Mouse (Mus musculus) heart, adult 2 months (tissue): ENCODE measurements around the gene Ermard. TPM values are rescaled to one million over a fixed set of nuclear protein-coding genes. Genes with fewer than 3 reads are reported as not detected.

Experiments used
- DNase-seq, 2 experiments: peaks; one replicate each; pipeline ENCODE4 v3.0.0; 2021
- H3K27ac ChIP-seq: fragments of 200-600 bp; 2 replicates; pipeline ENCODE4 v1.8.1; 2022
- H3K27me3 ChIP-seq: fragments of 200-500 bp; 2 replicates; pipeline ENCODE4 v1.6.1; 2012; ENCODE audit warnings: mild to moderate bottlenecking, low read length, inconsistent platforms, mixed read lengths; ENCODE audit not compliant: control insufficient read depth, insufficient read depth
- H3K36me3 ChIP-seq: fragments of 200-500 bp; 2 replicates; pipeline ENCODE4 v1.6.1; 2012; ENCODE audit warnings: low read length, inconsistent platforms; ENCODE audit not compliant: control insufficient read depth, insufficient read depth
- H3K4me1 ChIP-seq: fragments of 200-500 bp; 2 replicates; pipeline ENCODE4 v1.6.1; 2011; ENCODE audit warnings: low read length; ENCODE audit not compliant: control insufficient read depth, insufficient read depth
- H3K4me3 ChIP-seq: fragments of 200-600 bp; 2 replicates; pipeline ENCODE4 v1.8.1; 2022
- H3K79me2 ChIP-seq: fragments of 200-500 bp; replicated peaks from 2 replicates; pipeline ENCODE4 v1.6.1; 2012; ENCODE audit warnings: mild to moderate bottlenecking, inconsistent platforms, low read length, moderate library complexity, mixed read lengths; ENCODE audit not compliant: control insufficient read depth, insufficient read depth
- H3K9ac ChIP-seq: fragments of 200-500 bp; 2 replicates; pipeline ENCODE4 v1.6.1; 2012; ENCODE audit warnings: low read depth, mild to moderate bottlenecking, control low read depth, inconsistent platforms, low read length, mixed read lengths
- CTCF ChIP-seq: fragments of 200-600 bp; IDR thresholded peaks from 2 replicates; pipeline ENCODE4 v1.8.1; 2022; ENCODE audit warnings: antibody characterized with exemption, mild to moderate bottlenecking, moderate library complexity
- EP300 ChIP-seq: fragments of 200-500 bp; IDR thresholded peaks from 2 replicates; pipeline ENCODE4 v1.6.1; 2011; ENCODE audit warnings: low read depth, low read length, control low read depth; ENCODE audit not compliant: insufficient read depth
- POLR2A ChIP-seq: fragments of 200-500 bp; IDR thresholded peaks from 2 replicates; pipeline ENCODE4 v1.6.1; 2011; ENCODE audit warnings: mild to moderate bottlenecking, low read depth, low read length, control low read depth; ENCODE audit not compliant: insufficient read depth
- WGBS: fragments of 180-500 bp; shearing (Covaris S2); methylation state at CpG from one replicate; pipeline ENCODE4 v1.1.7; 2018; 5-methylcytosine and 5-hydroxymethylcytosine counted together
- intact Hi-C: fragments of 180-260 bp; cut with DNase I; formaldehyde crosslinking; loops from one replicate; pipeline ENCODE4 v1.15.1; 2025
- polyA plus RNA-seq: library from polyadenylated mRNA; depleted of rRNA; stranded (reverse); fragments of >200 nt; gene quantifications from 2 replicates; pipeline ENCODE4 v1.2.3, GENCODE M21; 2012
- total RNA-seq, 2 experiments: library from RNA; stranded (reverse); gene quantifications; 2 replicates each; pipeline ENCODE4 v1.2.3; 2021

The Ermard gene
- total and polyA plus RNA-seq, 3 experiments = 23.6 to 34.4 (median 25.8) TPM

- no peaks in the 10 kb centered on the region for H3K36me3 ChIP-seq
- no peak overlapping the region for H3K4me3 ChIP-seq
- H3K79me2 ChIP-seq = no peaks in the 10 kb centered on the region
- no peaks in the 10 kb centered on the region; the same call in 1 of the 2 replicates for H3K4me1 ChIP-seq
- H3K27me3 ChIP-seq = no peaks in the 10 kb centered on the region
- DNase-seq = no peak
- 43% methylated on average over 1 of the region's 1 CpGs for WGBS
- no peak overlapping the region for H3K9ac ChIP-seq
- TF ChIP-seq POLR2A (no peak), CTCF (no peak), EP300 (no peak)
- no peak overlapping the region for H3K27ac ChIP-seq
- intact Hi-C loops = no loop called here
Observed at GRCm38 (mm10) chr17:15098677-15099076, 57.7 kb downstream of the Ermard start.

- 86% methylated on average over 4 of the region's 4 CpGs for WGBS
- intact Hi-C loops = no loop called here
Observed at GRCm38 (mm10) chr17:15101355-15101754, 60.3 kb downstream of the Ermard start.

GRCm38 (mm10) chr17:15107143-15107649 lies 66.2 kb downstream of the Ermard start:
- Histone ChIP-seq H3K9ac (no peak overlapping the region), H3K27me3 (no peaks in the 10 kb centered on the region), H3K4me3 (no peak overlapping the region), H3K27ac (no peak overlapping the region), H3K36me3 (no peaks in the 10 kb centered on the region), H3K79me2 (no peaks in the 10 kb centered on the region), H3K4me1 (no peaks in the 10 kb centered on the region)
- TF ChIP-seq POLR2A (no peak), EP300 (no peak), CTCF (no peak)
- no peak for DNase-seq
- intact Hi-C loops = no loop called here
- WGBS = 71% methylated on average over 9 of the region's 9 CpGs

More at GRCm38 (mm10) chr17:15101355-15101754, 60.3 kb downstream of the Ermard start:
- H3K9ac ChIP-seq = no peak overlapping the region
- H3K4me1 ChIP-seq = no peaks in the 10 kb centered on the region; the same call in 1 of the 2 replicates
- no peaks in the 10 kb centered on the region for H3K27me3 ChIP-seq
- no peak overlapping the region for H3K4me3 ChIP-seq
- no peak for DNase-seq
- H3K79me2 ChIP-seq = no peaks in the 10 kb centered on the region
- no peaks in the 10 kb centered on the region for H3K36me3 ChIP-seq
- TF ChIP-seq POLR2A (no peak), CTCF (no peak), EP300 (no peak)
- no peak overlapping the region for H3K27ac ChIP-seq

DNA sequence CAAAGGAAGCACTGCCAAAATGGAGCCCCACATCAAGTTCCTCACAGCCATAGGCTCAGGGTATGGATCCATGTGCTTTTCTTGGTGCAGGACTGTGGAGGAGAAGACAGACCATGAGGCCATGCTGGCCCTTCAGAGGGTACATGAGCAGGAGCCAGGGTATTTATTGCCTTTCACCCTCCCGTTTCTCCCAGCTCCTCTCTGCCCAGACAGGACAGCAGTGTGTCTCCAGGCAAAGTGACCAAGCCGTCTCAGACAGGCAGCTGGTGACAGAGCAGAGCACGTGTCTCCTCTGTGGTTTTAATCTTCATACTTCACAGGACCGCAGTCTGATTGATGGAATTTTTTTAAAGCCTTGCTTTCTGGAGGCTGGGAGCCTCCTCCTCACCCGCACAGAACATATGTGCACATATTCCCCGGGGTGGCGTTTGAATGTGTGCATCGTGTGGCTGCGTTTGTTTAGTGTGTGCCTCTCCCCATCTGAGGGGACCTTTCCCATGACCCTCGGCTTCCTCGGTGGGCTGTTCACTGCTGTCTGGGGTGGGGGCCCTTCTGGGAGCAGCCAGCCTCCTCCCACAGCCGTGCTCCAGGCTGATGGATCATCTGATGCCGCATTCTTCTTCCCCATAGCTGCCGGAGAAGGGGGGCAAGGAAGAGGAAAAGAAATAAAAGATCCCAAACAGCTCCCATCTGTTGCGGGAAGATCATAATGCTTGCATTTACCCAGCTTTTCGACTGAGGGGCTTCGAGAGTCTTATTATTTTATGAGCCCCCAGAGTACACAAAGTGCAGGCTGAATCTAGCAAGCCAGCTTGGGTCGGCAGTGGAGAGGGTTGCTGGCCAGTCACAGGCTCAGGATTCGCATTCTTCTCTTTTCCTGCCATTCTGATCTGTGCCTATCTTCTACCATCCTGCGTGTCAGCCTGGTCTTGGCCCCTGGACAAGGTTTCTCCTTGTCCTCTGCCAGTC lies 67.7 kb downstream of the Ermard start:
- no peak for TF ChIP-seq CTCF
- no peak for TF ChIP-seq EP300
- TF ChIP-seq POLR2A = no peak
- 38% methylated on average over 20 of the region's 20 CpGs for WGBS
- Histone ChIP-seq H3K27me3 (no peaks in the 10 kb centered on the region), H3K4me3 (no peak overlapping the region), H3K36me3 (no peaks in the 10 kb centered on the region), H3K4me1 (no peaks in the 10 kb centered on the region), H3K79me2 (no peaks in the 10 kb centered on the region), H3K9ac (no peak overlapping the region), H3K27ac (no peak overlapping the region)
- intact Hi-C loops = no loop called here
- DNase-seq = no peak

- H3K4me1 ChIP-seq = no peaks in the 10 kb centered on the region
- 46% methylated on average over 3 of the region's 3 CpGs for WGBS
- TF ChIP-seq POLR2A = no peak
- TF ChIP-seq EP300 = no peak
- no peak for TF ChIP-seq CTCF
- H3K27me3 ChIP-seq = no peaks in the 10 kb centered on the region
- H3K79me2 ChIP-seq = no peaks in the 10 kb centered on the region
- no peak overlapping the region for H3K9ac ChIP-seq
- no peak for DNase-seq
- intact Hi-C loops = no loop called here
- H3K4me3 ChIP-seq = no peak overlapping the region
- H3K27ac ChIP-seq = no peak overlapping the region
- no peaks in the 10 kb centered on the region for H3K36me3 ChIP-seq
Observed at GRCm38 (mm10) chr17:15115550-15115949, 74.5 kb downstream of the Ermard start.

- WGBS = 96% methylated on average over 4 of the region's 4 CpGs
- H3K36me3 ChIP-seq = no peaks in the 10 kb centered on the region
- no peaks in the 10 kb centered on the region for H3K4me1 ChIP-seq
- DNase-seq = no peak
- no peaks in the 10 kb centered on the region for H3K79me2 ChIP-seq
- no peaks in the 10 kb centered on the region for H3K27me3 ChIP-seq
- H3K4me3 ChIP-seq = no peak overlapping the region
- no peak overlapping the region for H3K27ac ChIP-seq
- TF ChIP-seq EP300 (no peak), CTCF (no peak), POLR2A (no peak)
- no peak overlapping the region for H3K9ac ChIP-seq
- intact Hi-C loops = no loop called here
Observed at GRCm38 (mm10) chr17:15120096-15120495, 79.1 kb downstream of the Ermard start.
